Mouse (Mus musculus): ENCODE results near the gene Adam11. TPM values are rescaled to one million over a fixed set of nuclear protein-coding genes. Genes with fewer than 3 reads are reported as not detected.
A peak's percentile ranks its signal among the peaks of the same experiment; 100 is the strongest.

The Adam11 gene
- polyA plus RNA-seq, 1 experiment from 2014 or later: 0.80 TPM

DNA sequence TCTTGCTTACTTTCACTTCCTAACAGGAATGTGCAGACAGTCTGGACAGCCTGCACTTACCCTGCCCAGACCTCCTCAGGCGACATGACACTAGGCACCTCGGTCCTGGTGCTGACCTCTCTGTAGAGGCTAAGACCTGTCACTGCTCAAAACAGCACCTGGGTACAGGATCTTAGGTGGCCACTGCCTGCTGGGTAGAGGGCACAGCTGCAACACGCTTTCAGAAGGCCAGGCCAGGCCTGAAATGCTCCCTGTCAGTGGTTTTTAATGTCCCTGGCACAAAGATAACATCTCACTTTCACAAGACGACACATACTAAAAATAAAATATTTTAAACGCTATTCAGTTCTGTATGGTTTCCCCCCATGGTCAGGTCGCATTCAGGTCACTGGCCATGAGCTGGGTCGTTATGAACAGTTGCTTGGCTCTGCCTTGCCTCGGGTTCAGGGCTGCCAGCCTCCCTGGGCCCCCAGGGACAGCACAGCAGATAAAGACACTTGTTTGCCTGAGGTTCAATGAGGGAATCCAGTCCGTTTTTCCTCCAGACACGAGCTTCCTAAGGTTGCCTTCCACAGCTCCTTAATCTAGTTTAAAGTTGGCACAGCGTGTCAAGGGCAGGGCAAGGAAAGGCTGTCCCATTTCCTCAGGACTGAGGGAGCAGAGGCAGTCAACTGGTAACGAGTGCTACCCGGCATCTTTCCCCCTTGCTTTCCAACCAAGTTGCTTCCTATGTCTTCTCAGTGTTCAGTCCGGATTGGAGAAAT lies 30.6 kb downstream of the Adam11 start:
- ATAC-seq: no peak
- Histone ChIP-seq H3K36me3 (ENCODE audit: control insufficient read depth, insufficient read depth) (no peaks in the 10 kb centered on the region; the same call in 1 of the 2 replicates), H3K27me3 (replicated peaks; ENCODE audit: control insufficient read depth, insufficient read depth, low read length) (no peaks in the 10 kb centered on the region), H3K4me2 (replicated peaks; ENCODE audit: low read depth) (no peak overlapping the region), H3K9ac (ENCODE audit: low read depth, low read length) (no peak overlapping the region; the same call in 1 of the 2 replicates), H3K9me3 (ENCODE audit: control insufficient read depth) (no peaks in the 10 kb centered on the region), H3K27ac (ENCODE audit: low read depth, low read length) (no peak overlapping the region; the same call in 1 of the 2 replicates), H3K4me3 (ENCODE audit: low read depth, low read length) (no peak overlapping the region), H3K4me1 (replicated peaks; ENCODE audit: control insufficient read depth, insufficient read depth, low read length) (no peaks in the 10 kb centered on the region; the same call in 1 of the 2 replicates)
- 44% methylated on average over 14 of the region's 14 CpGs for WGBS
- no peak for TF ChIP-seq CTCF (IDR thresholded peaks at IDR 0.05; ENCODE audit: low read depth)

DNA sequence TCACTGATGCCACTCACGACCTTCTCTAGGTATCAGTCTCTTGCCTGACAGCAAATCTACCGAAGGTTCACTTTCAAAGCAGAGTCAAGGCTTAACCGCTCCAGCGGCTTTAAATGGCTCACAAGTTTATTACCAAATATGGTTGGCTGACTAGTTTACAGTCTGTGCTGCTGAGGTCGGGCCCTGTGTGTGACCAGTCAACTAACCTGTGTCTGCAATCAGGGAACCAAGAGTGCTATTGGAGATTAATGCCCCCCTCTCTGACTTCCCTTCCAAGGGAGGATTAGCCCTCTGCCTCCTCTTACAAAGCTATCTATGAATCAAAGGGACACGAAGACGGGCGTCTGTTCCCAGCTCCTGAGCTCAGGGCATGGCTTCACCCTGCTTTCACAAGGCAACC lies 32.9 kb downstream of the Adam11 start:
- H3K9ac ChIP-seq (ENCODE audit: low read depth, low read length): no peak overlapping the region
- H3K9me3 ChIP-seq (ENCODE audit: control insufficient read depth): no peaks in the 10 kb centered on the region
- H3K27ac ChIP-seq (ENCODE audit: low read depth, low read length): no peak overlapping the region
- no peak for ATAC-seq
- H3K4me3 ChIP-seq (ENCODE audit: low read depth, low read length): no peak overlapping the region
- WGBS: 56% methylated on average over 8 of the region's 8 CpGs
- no peak overlapping the region for H3K4me2 ChIP-seq (replicated peaks; ENCODE audit: low read depth)
- no peaks in the 10 kb centered on the region; the same call in 1 of the 2 replicates for H3K4me1 ChIP-seq (replicated peaks; ENCODE audit: control insufficient read depth, insufficient read depth, low read length)
- no peaks in the 10 kb centered on the region for H3K27me3 ChIP-seq (replicated peaks; ENCODE audit: control insufficient read depth, insufficient read depth, low read length)
- TF ChIP-seq CTCF (IDR thresholded peaks at IDR 0.05; ENCODE audit: low read depth): no peak
- no peaks in the 10 kb centered on the region; the same call in 1 of the 2 replicates for H3K36me3 ChIP-seq (ENCODE audit: control insufficient read depth, insufficient read depth)

GRCm38 (mm10) chr11:102803453-102803852 lies 42.2 kb downstream of the Adam11 start:
- Histone ChIP-seq H3K4me2 (replicated peaks; ENCODE audit: low read depth) (no peak overlapping the region), H3K4me3 (ENCODE audit: low read depth, low read length) (no peak overlapping the region), H3K9ac (ENCODE audit: low read depth, low read length) (no peak overlapping the region), H3K27ac (ENCODE audit: low read depth, low read length) (no peak overlapping the region), H3K4me1 (replicated peaks; ENCODE audit: control insufficient read depth, insufficient read depth, low read length) (no peaks in the 10 kb centered on the region), H3K36me3 (ENCODE audit: control insufficient read depth, insufficient read depth) (no peaks in the 10 kb centered on the region), H3K9me3 (ENCODE audit: control insufficient read depth) (no peaks in the 10 kb centered on the region), H3K27me3 (replicated peaks; ENCODE audit: control insufficient read depth, insufficient read depth, low read length) (no peaks in the 10 kb centered on the region)
- WGBS: 73% methylated on average over 5 of the region's 5 CpGs
- no peak for TF ChIP-seq CTCF (IDR thresholded peaks at IDR 0.05; ENCODE audit: low read depth)
- ATAC-seq: no peak

DNA sequence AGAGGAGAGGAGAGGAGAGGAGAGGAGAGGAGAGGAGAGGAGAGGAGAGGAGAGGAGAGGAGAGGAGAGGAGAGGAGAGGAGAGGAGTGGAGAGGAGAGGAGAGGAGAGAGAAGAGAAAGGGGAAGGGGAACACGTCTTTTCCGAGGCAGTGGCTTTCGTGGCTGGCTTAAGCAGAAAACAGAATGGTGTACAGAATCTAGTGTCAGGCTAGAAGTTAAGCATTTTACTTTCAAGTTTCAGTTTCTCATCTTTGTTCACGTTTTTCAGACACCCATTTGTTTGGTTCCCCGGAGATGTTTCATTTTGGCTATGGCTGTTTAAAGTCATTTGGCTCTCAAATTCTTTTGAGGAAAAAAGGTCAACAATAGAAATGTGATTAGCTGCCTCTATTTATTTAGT lies 47.0 kb downstream of the Adam11 start:
- Histone ChIP-seq H3K4me2 (replicated peaks; ENCODE audit: low read depth) (no peak overlapping the region), H3K4me1 (replicated peaks; ENCODE audit: control insufficient read depth, insufficient read depth, low read length) (no peaks in the 10 kb centered on the region), H3K27ac (ENCODE audit: low read depth, low read length) (no peak overlapping the region), H3K4me3 (ENCODE audit: low read depth, low read length) (no peak overlapping the region), H3K36me3 (ENCODE audit: control insufficient read depth, insufficient read depth) (no peaks in the 10 kb centered on the region), H3K9ac (ENCODE audit: low read depth, low read length) (no peak overlapping the region), H3K9me3 (ENCODE audit: control insufficient read depth) (no peaks in the 10 kb centered on the region), H3K27me3 (replicated peaks; ENCODE audit: control insufficient read depth, insufficient read depth, low read length) (no peaks in the 10 kb centered on the region)
- no peak for ATAC-seq
- no peak for TF ChIP-seq CTCF (IDR thresholded peaks at IDR 0.05; ENCODE audit: low read depth)
- WGBS: 64% methylated on average over 5 of the region's 5 CpGs

- ATAC-seq: no peak
- no peak overlapping the region for H3K4me2 ChIP-seq (replicated peaks; ENCODE audit: low read depth)
- H3K9ac ChIP-seq (ENCODE audit: low read depth, low read length): no peak overlapping the region
- no peak overlapping the region for H3K4me3 ChIP-seq (ENCODE audit: low read depth, low read length)
- no peaks in the 10 kb centered on the region for H3K9me3 ChIP-seq (ENCODE audit: control insufficient read depth)
- no peaks in the 10 kb centered on the region for H3K4me1 ChIP-seq (replicated peaks; ENCODE audit: control insufficient read depth, insufficient read depth, low read length)
- H3K36me3 ChIP-seq (ENCODE audit: control insufficient read depth, insufficient read depth): no peaks in the 10 kb centered on the region
- H3K27me3 ChIP-seq (replicated peaks; ENCODE audit: control insufficient read depth, insufficient read depth, low read length): no peaks in the 10 kb centered on the region
- no peak overlapping the region for H3K27ac ChIP-seq (ENCODE audit: low read depth, low read length)
- TF ChIP-seq CTCF (IDR thresholded peaks at IDR 0.05; ENCODE audit: low read depth): no peak
- WGBS: 36% methylated on average over 4 of the region's 4 CpGs
These were observed 49.7 kb downstream of the Adam11 start for GRCm38 (mm10) chr11:102810721-102811485.

DNA sequence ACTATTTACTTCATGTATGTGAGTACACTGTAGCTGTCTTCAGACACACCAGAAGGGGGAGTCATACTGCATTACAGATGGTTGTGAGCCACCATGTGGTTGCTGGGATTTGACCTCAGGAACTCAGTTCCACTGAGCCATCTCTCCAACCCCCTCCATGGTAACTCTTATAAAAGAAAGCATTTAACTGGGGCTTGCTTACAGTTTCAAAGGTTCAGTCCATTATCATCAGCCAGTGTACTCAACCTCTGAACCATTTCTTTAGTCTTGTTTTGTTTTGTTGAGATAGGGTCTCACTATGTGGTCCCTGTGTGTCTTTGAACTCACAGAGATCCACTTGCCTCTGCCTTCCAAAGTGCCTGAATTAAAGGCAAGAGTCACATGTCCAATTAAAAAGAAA lies 53.6 kb downstream of the Adam11 start:
- Histone ChIP-seq H3K4me3 (ENCODE audit: low read depth, low read length) (no peak overlapping the region), H3K27ac (ENCODE audit: low read depth, low read length) (no peak overlapping the region), H3K9me3 (ENCODE audit: control insufficient read depth) (no peaks in the 10 kb centered on the region), H3K36me3 (ENCODE audit: control insufficient read depth, insufficient read depth) (no peaks in the 10 kb centered on the region), H3K27me3 (replicated peaks; ENCODE audit: control insufficient read depth, insufficient read depth, low read length) (peaks cover 22% of the 10 kb centered on the region), H3K4me2 (replicated peaks; ENCODE audit: low read depth) (no peak overlapping the region), H3K4me1 (replicated peaks; ENCODE audit: control insufficient read depth, insufficient read depth, low read length) (no peaks in the 10 kb centered on the region), H3K9ac (ENCODE audit: low read depth, low read length) (no peak overlapping the region)
- peak; percentile 7; the same call in 1 of the 2 replicates for TF ChIP-seq CTCF (IDR thresholded peaks at IDR 0.05; ENCODE audit: low read depth)
- no peak for ATAC-seq

Data from intestine, postnatal 0 days (tissue).